Mouse (Mus musculus): ENCODE measurements around the gene Tbk1. TPM values are rescaled to one million over a fixed set of nuclear protein-coding genes. Genes with fewer than 3 reads are reported as not detected.

Tbk1 gene
- total RNA-seq, 2 experiments from 2014 or later = 49.1 to 50.3 TPM

DNA sequence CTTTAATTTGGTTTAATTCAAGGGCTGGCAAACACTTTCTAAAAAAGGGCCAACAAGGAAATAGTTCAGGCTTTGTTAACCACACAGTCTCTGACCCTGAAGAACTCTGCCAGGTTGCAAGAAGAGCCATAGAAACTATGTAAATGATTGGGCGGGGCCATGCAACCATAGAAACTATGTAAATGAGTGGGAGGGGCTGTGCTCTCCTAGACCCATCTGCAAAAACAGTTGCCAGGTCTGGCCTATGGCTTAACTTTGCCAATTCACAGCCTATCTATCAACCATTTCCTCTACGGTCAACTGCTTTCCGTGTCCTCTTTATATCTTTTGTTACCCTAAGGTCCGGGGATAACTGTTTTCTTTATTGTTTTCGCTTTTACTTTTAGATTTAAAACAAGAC, 85.4 kb downstream of the Tbk1 start:
- DNase-seq (ENCODE audit: low spot score in 2 of 2) = no peak

DNA sequence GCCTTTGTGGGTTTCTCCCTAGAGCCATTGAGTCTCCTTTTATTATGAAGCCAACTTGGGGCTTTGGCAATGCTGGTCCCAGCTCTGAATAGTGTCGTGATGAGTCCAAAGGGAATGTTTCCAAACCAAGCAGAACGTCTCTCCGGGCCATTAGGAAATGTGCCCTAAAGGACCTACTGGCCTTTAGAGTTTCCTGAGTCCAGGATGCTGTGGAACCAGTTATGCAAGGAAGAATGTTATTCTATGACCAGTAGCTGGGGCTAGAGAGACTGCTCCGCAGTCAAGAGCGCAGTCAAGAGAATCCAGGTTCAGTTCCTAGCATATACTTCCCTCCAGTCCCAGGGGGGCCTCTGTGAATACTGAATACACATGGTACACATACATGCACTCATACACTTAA, 86.6 kb downstream of the Tbk1 start:
- DNase-seq (ENCODE audit: low spot score in 2 of 2) = no peak

DNA sequence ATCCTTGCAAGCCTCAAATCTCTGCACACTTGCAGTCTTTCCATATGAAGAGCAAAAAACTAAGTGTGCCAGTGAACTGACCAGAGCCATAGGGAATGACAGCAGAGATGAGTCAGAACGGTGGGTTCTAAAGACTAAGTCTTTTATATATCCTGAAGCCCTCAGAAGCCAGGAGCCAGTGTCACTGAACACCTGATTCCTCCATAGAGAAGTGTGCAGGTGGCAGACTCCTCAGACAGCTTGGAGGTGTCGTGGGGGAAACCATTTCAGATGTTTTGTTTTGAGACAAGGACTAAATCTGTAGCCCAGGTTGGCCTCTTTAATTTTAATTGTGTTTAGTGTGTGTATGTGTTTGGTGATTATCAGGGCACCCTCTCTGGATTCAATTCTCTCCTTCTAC, 87.5 kb downstream of the Tbk1 start:
- no peak for DNase-seq (ENCODE audit: low spot score in 2 of 2)

DNA sequence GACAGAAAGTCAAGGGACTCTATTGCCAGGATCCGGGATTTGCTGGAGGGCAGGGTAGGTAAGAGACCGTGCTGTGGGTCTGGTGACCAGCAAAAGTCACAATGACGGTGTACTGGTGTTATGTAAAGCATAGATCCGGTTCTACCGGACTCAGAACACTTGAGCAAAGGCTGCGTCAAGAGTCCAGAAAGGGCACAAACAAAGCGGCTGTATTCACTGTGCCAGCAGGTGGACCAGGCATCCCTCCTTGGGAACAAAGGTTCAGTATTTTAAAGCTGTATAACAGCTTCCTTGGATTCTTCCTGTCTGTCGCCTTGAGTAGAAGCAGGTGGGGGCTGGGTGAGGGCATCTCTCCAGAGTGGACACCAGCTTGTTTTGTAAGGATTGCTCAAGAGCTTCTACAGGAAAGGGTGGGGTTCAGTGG, 88.1 kb downstream of the Tbk1 start:
- no peak for DNase-seq (ENCODE audit: low spot score in 2 of 2)

DNA sequence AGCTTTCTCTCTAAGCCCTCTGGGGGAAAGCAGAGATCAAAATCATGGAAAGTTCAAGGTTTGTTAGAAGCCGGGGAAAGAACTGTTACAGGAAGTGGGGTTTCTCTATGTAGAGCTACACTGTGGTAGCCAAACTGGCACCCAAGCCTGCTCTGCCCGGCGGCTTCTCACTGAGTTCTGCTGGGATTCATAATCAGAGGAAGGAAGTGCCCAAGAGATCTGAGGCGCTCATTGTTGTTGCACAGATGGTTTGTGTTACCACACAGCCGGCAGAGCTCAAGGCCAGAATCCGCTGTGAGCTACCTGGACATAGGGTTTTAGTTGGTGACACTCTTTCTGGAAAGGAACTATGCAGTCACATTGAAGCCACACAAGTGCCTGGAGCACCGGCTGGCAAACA, 88.6 kb downstream of the Tbk1 start:
- no peak for DNase-seq (ENCODE audit: low spot score in 2 of 2)

DNA sequence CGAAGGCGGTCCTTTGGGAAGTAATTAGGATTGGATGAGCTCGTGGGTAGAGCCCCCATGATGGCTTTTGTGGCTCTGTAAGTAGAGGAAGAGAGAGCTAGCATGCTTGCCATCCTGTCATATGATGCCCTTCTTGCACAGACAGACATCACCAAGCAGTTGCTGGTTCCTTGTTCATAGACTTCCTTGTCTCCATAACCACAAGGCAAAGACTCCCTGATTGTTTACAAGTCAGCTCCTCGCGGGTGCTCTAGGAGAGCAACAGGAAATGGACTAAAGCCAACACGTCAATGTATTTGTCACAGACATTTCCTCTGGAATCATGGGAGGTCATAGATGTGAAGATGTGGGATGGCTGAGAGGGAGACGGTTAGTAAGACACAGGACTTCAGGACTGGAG, 90.0 kb downstream of the Tbk1 start:
- DNase-seq (ENCODE audit: low spot score in 2 of 2) = no peak

Small RNA genes lying within 50 kb of the gene (microRNA-seq; reads per million reads assigned to microRNA genes)
- 0 reads per million in 2 experiments for gene Gm24330

Other genes starting within 250 kb of the Tbk1 start
- 10 to 100 TPM; 80.3 to 95.1 TPM for gene Tbc1d30, start 235.5 kb downstream of the Tbk1 start, total RNA-seq (2021)
- 10 to 100 TPM; 86.7 to 87.1 TPM for gene Gns, start 221.7 kb downstream of the Tbk1 start, total RNA-seq (2021)
- 10 to 100 TPM; 39.4 to 49.7 TPM for gene Rassf3, start 110.4 kb downstream of the Tbk1 start, total RNA-seq (2021)
- 10 to 100 TPM; 71.8 to 74.6 TPM for gene Xpot, start 39.5 kb upstream of the Tbk1 start, total RNA-seq (2021)
- under 1 TPM; 0.23 to 0.60 TPM for gene D930020B18Rik, start 54.8 kb upstream of the Tbk1 start, total RNA-seq (2021)
- gene BC048403, start 153.2 kb upstream of the Tbk1 start, total RNA-seq (2021) = 10 to 100 TPM; 10.1 TPM